Mouse (Mus musculus) limb, embryonic 13.5 days (tissue): ENCODE measurements at regions not wholly inside any gene's neighbourhood (a gene's known extent, or its start where the extent isn't known, plus 50 kb on each side); places are given as distances from the start of the nearest gene placed in this dataset.

ENCODE experiments used
- ATAC-seq: fragments of 200-750 bp; cut with Nextera tagmentation; 2 replicates; pipeline ENCODE4 v1.8.0; 2017; ENCODE audit warnings: low read depth, moderate number of reproducible peaks, moderate TSS enrichment; ENCODE audit not compliant: low FRiP score
- H3K27ac ChIP-seq: fragments of 300-500 bp; sonication (generic); 2 replicates; pipeline ENCODE4 v1.5.1; 2015; ENCODE audit warnings: inconsistent platforms, mild to moderate bottlenecking, moderate library complexity
- H3K27me3 ChIP-seq: fragments of 300-500 bp; sonication (generic); 2 replicates; pipeline ENCODE4 v1.6.1; 2015; ENCODE audit warnings: mild to moderate bottlenecking, inconsistent platforms
- H3K36me3 ChIP-seq: fragments of 300-500 bp; sonication (generic); 2 replicates; pipeline ENCODE4 v1.6.1; 2015; ENCODE audit warnings: inconsistent platforms, mild to moderate bottlenecking, moderate library complexity
- H3K4me1 ChIP-seq: fragments of 300-500 bp; sonication (generic); 2 replicates; pipeline ENCODE4 v1.6.1; 2015; ENCODE audit warnings: inconsistent platforms
- H3K4me2 ChIP-seq: fragments of 300-500 bp; sonication (generic); replicated peaks from 2 replicates; pipeline ENCODE4 v1.6.1; 2015; ENCODE audit warnings: inconsistent platforms, mild to moderate bottlenecking, moderate library complexity
- H3K4me3 ChIP-seq: fragments of 300-500 bp; sonication (generic); 2 replicates; pipeline ENCODE4 v1.5.1; 2015; ENCODE audit warnings: moderate library complexity, mild to moderate bottlenecking, inconsistent platforms
- H3K9ac ChIP-seq: fragments of 300-500 bp; sonication (generic); 2 replicates; pipeline ENCODE4 v1.6.1; 2015; ENCODE audit warnings: mild to moderate bottlenecking, inconsistent platforms
- H3K9me3 ChIP-seq: fragments of 300-500 bp; sonication (generic); 2 replicates; pipeline ENCODE4 v1.6.1; 2016; ENCODE audit warnings: inconsistent platforms
- WGBS: fragments of 180-500 bp; shearing (Covaris S2); methylation state at CpG from one replicate; pipeline ENCODE4 v1.1.7; 2015; 5-methylcytosine and 5-hydroxymethylcytosine counted together

DNA sequence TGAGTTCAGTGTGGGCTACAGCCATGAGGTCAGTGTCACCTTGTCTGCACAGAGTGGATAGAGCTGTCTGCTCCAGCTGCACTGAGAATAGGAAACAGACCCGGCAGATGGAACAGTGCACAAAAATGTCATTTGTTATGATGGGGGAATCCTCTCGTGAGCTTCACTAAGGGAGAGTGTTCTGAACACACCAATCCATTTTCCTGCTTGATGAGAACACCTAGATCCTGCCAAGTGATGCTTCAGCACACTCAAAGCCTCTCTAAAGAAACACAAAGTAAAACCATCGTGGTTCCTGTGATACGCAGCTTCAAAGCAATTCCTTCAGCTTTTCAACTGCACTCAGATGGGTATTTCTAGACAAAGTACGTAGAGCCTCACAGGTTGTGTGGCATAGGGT lies 69.0 kb upstream of the Pdzrn3 start:
- Histone ChIP-seq H3K9ac (no peak overlapping the region), H3K4me1 (no peaks in the 10 kb centered on the region), H3K9me3 (no peaks in the 10 kb centered on the region), H3K27me3 (peaks cover 40% of the 10 kb centered on the region), H3K36me3 (no peaks in the 10 kb centered on the region), H3K4me2 (no peak overlapping the region), H3K4me3 (no peak overlapping the region), H3K27ac (no peak overlapping the region)
- 79% methylated on average over 5 of the region's 5 CpGs for WGBS
- no peak for ATAC-seq

DNA sequence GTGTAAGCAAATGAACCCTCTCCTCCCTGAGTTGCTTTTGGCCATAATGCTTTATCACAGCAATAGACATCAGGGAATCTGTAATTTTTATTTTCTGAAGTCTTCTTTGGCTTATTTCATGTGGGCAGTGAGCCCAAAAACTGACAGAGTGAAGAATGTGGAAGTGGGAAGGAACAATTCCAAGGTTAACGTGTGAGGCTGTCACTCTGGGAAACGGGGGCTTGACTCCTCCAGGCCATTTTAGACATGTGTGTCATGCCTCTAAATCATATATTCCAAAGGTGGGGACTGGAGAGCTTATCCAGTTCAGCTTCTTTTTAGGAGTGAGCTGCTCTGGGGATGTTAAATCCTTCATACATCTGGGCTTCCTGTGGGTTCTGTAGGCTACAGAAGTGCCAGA lies 68.6 kb upstream of the Pdzrn3 start:
- H3K36me3 ChIP-seq = no peaks in the 10 kb centered on the region
- no peak overlapping the region for H3K4me3 ChIP-seq
- no peak for ATAC-seq
- H3K4me1 ChIP-seq = no peaks in the 10 kb centered on the region
- H3K4me2 ChIP-seq = no peak overlapping the region
- no peaks in the 10 kb centered on the region for H3K9me3 ChIP-seq
- WGBS = 52% methylated on average over 2 of the region's 2 CpGs
- no peak overlapping the region for H3K9ac ChIP-seq
- peaks cover 36% of the 10 kb centered on the region for H3K27me3 ChIP-seq
- H3K27ac ChIP-seq = no peak overlapping the region

DNA sequence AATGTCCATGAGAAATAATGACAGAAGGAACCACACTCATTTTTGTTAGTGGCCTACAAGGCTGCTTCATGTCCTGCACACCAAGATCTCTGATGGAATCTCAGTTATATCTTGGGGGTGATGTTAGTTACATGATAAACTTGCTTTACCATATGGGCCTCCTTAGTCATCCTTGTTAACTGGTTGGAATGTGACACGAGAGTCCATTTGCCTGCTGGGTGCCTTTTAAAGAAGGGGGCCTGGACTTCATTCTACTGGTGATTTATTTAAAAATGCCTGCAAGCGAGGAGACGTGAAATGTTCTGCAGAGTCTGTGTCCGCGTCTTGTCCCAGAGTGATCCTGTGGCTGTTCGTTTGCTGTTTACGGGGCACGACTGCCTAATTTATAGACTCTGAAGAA lies 55.1 kb upstream of the Pdzrn3 start:
- WGBS = 6% methylated on average over 8 of the region's 8 CpGs

DNA sequence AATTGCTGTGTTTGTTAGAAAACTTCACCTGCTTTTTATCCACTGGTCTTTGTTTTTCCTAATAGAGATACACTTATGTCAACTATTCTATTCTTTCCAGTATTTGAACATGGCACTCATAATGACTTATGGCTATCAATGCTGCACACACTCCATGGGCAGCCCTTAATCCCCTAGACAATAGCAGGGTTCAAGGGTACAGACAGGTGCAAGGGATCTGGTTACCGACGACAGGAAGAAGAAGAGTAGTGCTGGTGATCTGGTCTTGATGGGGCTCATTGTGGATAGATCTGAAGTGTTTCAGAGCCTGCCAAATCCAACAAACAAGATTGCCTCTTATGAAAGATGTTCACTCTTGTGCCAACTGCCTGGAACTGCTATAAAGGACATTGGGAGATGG lies 51.9 kb upstream of the Pdzrn3 start:
- Histone ChIP-seq H3K4me3 (no peak overlapping the region), H3K27me3 (peaks cover 68% of the 10 kb centered on the region), H3K36me3 (no peaks in the 10 kb centered on the region), H3K9me3 (no peaks in the 10 kb centered on the region), H3K9ac (no peak overlapping the region), H3K4me1 (peaks cover 20% of the 10 kb centered on the region), H3K4me2 (no peak overlapping the region), H3K27ac (no peak overlapping the region)
- ATAC-seq = no peak
- WGBS = 77% methylated on average over 2 of the region's 2 CpGs

More for the DNA sequence above, 55.1 kb upstream of the Pdzrn3 start:
- peak; percentile 54; the same call in 1 of the 2 replicates for ATAC-seq
- no peak overlapping the region for H3K27ac ChIP-seq
- no peaks in the 10 kb centered on the region for H3K9me3 ChIP-seq
- H3K9ac ChIP-seq = no peak overlapping the region
- H3K4me1 ChIP-seq = peaks cover 20% of the 10 kb centered on the region
- no peak overlapping the region for H3K4me3 ChIP-seq
- no peak overlapping the region; the same call in 1 of the 2 replicates for H3K4me2 ChIP-seq
- H3K27me3 ChIP-seq = peaks cover 58% of the 10 kb centered on the region
- H3K36me3 ChIP-seq = no peaks in the 10 kb centered on the region
